Mouse (Mus musculus) ES-Bruce4 (cell line): ENCODE results near the gene Wdr24.

Experiments used
- CTCF ChIP-seq: IDR thresholded peaks from one replicate; pipeline ENCODE4 v1.8.1; 2011; ENCODE audit warnings: low read depth, low read length
- POLR2A ChIP-seq: IDR thresholded peaks from one replicate; pipeline ENCODE4 v1.8.1; 2011; ENCODE audit warnings: low read length; ENCODE audit not compliant: insufficient read depth

GRCm38 (mm10) chr17:25827546-25828222, 4.3 kb downstream of the Wdr24 start:
- TF ChIP-seq POLR2A (no peak), CTCF (no peak)
